Mouse (Mus musculus): Measurements from ENCODE around the gene Ppm1e. TPM values are rescaled to one million over a fixed set of nuclear protein-coding genes. Genes with fewer than 3 reads are reported as not detected.

Gene Ppm1e
- polyA plus RNA-seq, 1 experiment, result 50.9 TPM

- TF ChIP-seq CTCF (IDR thresholded peaks at IDR 0.05; ENCODE audit: borderline replicate concordance, extremely low read depth, insufficient read depth, insufficient read length), result no peak
- DNase-seq (ENCODE audit: low read depth), result no peak
Measured at GRCm38 (mm10) chr11:87299066-87299465, 59.8 kb downstream of the Ppm1e start.

- TF ChIP-seq CTCF (IDR thresholded peaks at IDR 0.05; ENCODE audit: borderline replicate concordance, extremely low read depth, insufficient read depth, insufficient read length), result no peak
- TF ChIP-seq POLR2A (IDR thresholded peaks at IDR 0.05; ENCODE audit: borderline replicate concordance, extremely low read depth, insufficient read depth, insufficient read length, poor library complexity, severe bottlenecking), result no peak
Measured at GRCm38 (mm10) chr11:87296467-87296866, 62.4 kb downstream of the Ppm1e start.

GRCm38 (mm10) chr11:87295636-87296035 is 63.2 kb downstream of the Ppm1e start:
- DNase-seq (ENCODE audit: low read depth), result no peak
- no peak for TF ChIP-seq POLR2A (IDR thresholded peaks at IDR 0.05; ENCODE audit: borderline replicate concordance, extremely low read depth, insufficient read depth, insufficient read length, poor library complexity, severe bottlenecking)
- TF ChIP-seq CTCF (IDR thresholded peaks at IDR 0.05; ENCODE audit: borderline replicate concordance, extremely low read depth, insufficient read depth, insufficient read length), result no peak

More at GRCm38 (mm10) chr11:87296467-87296866, 62.4 kb downstream of the Ppm1e start:
- no peak for DNase-seq (ENCODE audit: low read depth)

- DNase-seq (ENCODE audit: low read depth), result no peak
Measured at GRCm38 (mm10) chr11:87289313-87289712, 69.5 kb downstream of the Ppm1e start.

GRCm38 (mm10) chr11:87286194-87286593 is 72.6 kb downstream of the Ppm1e start:
- DNase-seq (ENCODE audit: low read depth), result no peak
- TF ChIP-seq CTCF (IDR thresholded peaks at IDR 0.05; ENCODE audit: borderline replicate concordance, extremely low read depth, insufficient read depth, insufficient read length), result no peak
- TF ChIP-seq POLR2A (IDR thresholded peaks at IDR 0.05; ENCODE audit: borderline replicate concordance, extremely low read depth, insufficient read depth, insufficient read length, poor library complexity, severe bottlenecking), result no peak

More at GRCm38 (mm10) chr11:87289313-87289712, 69.5 kb downstream of the Ppm1e start:
- TF ChIP-seq POLR2A (IDR thresholded peaks at IDR 0.05; ENCODE audit: borderline replicate concordance, extremely low read depth, insufficient read depth, insufficient read length, poor library complexity, severe bottlenecking), result no peak
- TF ChIP-seq CTCF (IDR thresholded peaks at IDR 0.05; ENCODE audit: borderline replicate concordance, extremely low read depth, insufficient read depth, insufficient read length), result no peak

- TF ChIP-seq CTCF (IDR thresholded peaks at IDR 0.05; ENCODE audit: borderline replicate concordance, extremely low read depth, insufficient read depth, insufficient read length) (no peak), POLR2A (IDR thresholded peaks at IDR 0.05; ENCODE audit: borderline replicate concordance, extremely low read depth, insufficient read depth, insufficient read length, poor library complexity, severe bottlenecking) (no peak)
- peak; percentile 63 for DNase-seq (ENCODE audit: low read depth)
Measured at GRCm38 (mm10) chr11:87281907-87282475, 76.8 kb downstream of the Ppm1e start.

GRCm38 (mm10) chr11:87279461-87279860 is 79.4 kb downstream of the Ppm1e start:
- TF ChIP-seq CTCF (IDR thresholded peaks at IDR 0.05; ENCODE audit: borderline replicate concordance, extremely low read depth, insufficient read depth, insufficient read length) (no peak), POLR2A (IDR thresholded peaks at IDR 0.05; ENCODE audit: borderline replicate concordance, extremely low read depth, insufficient read depth, insufficient read length, poor library complexity, severe bottlenecking) (no peak)
- DNase-seq (ENCODE audit: low read depth), result no peak

GRCm38 (mm10) chr11:87278807-87279206 is 80.0 kb downstream of the Ppm1e start:
- TF ChIP-seq CTCF (IDR thresholded peaks at IDR 0.05; ENCODE audit: borderline replicate concordance, extremely low read depth, insufficient read depth, insufficient read length) (no peak), POLR2A (IDR thresholded peaks at IDR 0.05; ENCODE audit: borderline replicate concordance, extremely low read depth, insufficient read depth, insufficient read length, poor library complexity, severe bottlenecking) (no peak)
- peak; percentile 55 for DNase-seq (ENCODE audit: low read depth)

GRCm38 (mm10) chr11:87276240-87276985 is 82.4 kb downstream of the Ppm1e start:
- peak; percentile 85 for DNase-seq (ENCODE audit: low read depth)
- TF ChIP-seq POLR2A (IDR thresholded peaks at IDR 0.05; ENCODE audit: borderline replicate concordance, extremely low read depth, insufficient read depth, insufficient read length, poor library complexity, severe bottlenecking) (no peak), CTCF (IDR thresholded peaks at IDR 0.05; ENCODE audit: borderline replicate concordance, extremely low read depth, insufficient read depth, insufficient read length) (no peak)

- TF ChIP-seq CTCF (IDR thresholded peaks at IDR 0.05; ENCODE audit: borderline replicate concordance, extremely low read depth, insufficient read depth, insufficient read length) (no peak), POLR2A (IDR thresholded peaks at IDR 0.05; ENCODE audit: borderline replicate concordance, extremely low read depth, insufficient read depth, insufficient read length, poor library complexity, severe bottlenecking) (no peak)
- no peak for DNase-seq (ENCODE audit: low read depth)
Measured at GRCm38 (mm10) chr11:87275420-87276048, 83.3 kb downstream of the Ppm1e start.

GRCm38 (mm10) chr11:87272725-87273124 is 86.1 kb downstream of the Ppm1e start:
- DNase-seq (ENCODE audit: low read depth), result no peak
- TF ChIP-seq POLR2A (IDR thresholded peaks at IDR 0.05; ENCODE audit: borderline replicate concordance, extremely low read depth, insufficient read depth, insufficient read length, poor library complexity, severe bottlenecking) (no peak), CTCF (IDR thresholded peaks at IDR 0.05; ENCODE audit: borderline replicate concordance, extremely low read depth, insufficient read depth, insufficient read length) (no peak)
